Mouse (Mus musculus) heart, embryonic 15.5 days (tissue): ENCODE data around the gene Lce1g. TPM values are rescaled to one million over a fixed set of nuclear protein-coding genes. Genes with fewer than 3 reads are reported as not detected.

ENCODE experiments used
- ATAC-seq: fragments of 200-750 bp; cut with Nextera tagmentation; replicated peaks from 2 replicates; pipeline ENCODE4 v1.8.0; 2017; ENCODE audit warnings: low read depth, moderate TSS enrichment; ENCODE audit not compliant: insufficient number of reproducible peaks, insufficient read depth, low FRiP score
- H3K27ac ChIP-seq: fragments of 300-500 bp; sonication (generic); 2 replicates; pipeline ENCODE4 v1.5.1; 2015; ENCODE audit warnings: mild to moderate bottlenecking, inconsistent platforms
- H3K27me3 ChIP-seq: fragments of 300-500 bp; sonication (generic); 2 replicates; pipeline ENCODE4 v1.6.1; 2015; ENCODE audit warnings: inconsistent platforms
- H3K36me3 ChIP-seq: fragments of 300-500 bp; sonication (generic); 2 replicates; pipeline ENCODE4 v1.6.1; 2015; ENCODE audit warnings: mild to moderate bottlenecking, inconsistent platforms
- H3K4me1 ChIP-seq: fragments of 300-500 bp; sonication (generic); replicated peaks from 2 replicates; pipeline ENCODE4 v1.6.1; 2015; ENCODE audit warnings: inconsistent platforms
- H3K4me2 ChIP-seq: fragments of 300-500 bp; sonication (generic); 2 replicates; pipeline ENCODE4 v1.6.1; 2015; ENCODE audit warnings: inconsistent platforms, mild to moderate bottlenecking, moderate library complexity
- H3K4me3 ChIP-seq: fragments of 300-500 bp; sonication (generic); 2 replicates; pipeline ENCODE4 v1.5.1; 2015; ENCODE audit warnings: mild to moderate bottlenecking, inconsistent platforms
- H3K9ac ChIP-seq: fragments of 300-500 bp; sonication (generic); 2 replicates; pipeline ENCODE4 v1.6.1; 2015; ENCODE audit warnings: mild to moderate bottlenecking, inconsistent platforms
- H3K9me3 ChIP-seq: fragments of 300-500 bp; sonication (generic); replicated peaks from 2 replicates; pipeline ENCODE4 v1.6.1; 2016; ENCODE audit warnings: inconsistent platforms
- whole genome bisulfite sequencing: fragments of 180-500 bp; shearing (Covaris S2); methylation state at CpG from one replicate; pipeline ENCODE4 v1.1.7; 2015; ENCODE audit warnings: mixed read lengths; 5-methylcytosine and 5-hydroxymethylcytosine counted together
- polyA plus RNA-seq: library from polyadenylated mRNA; unstranded; fragments of >200 nt; fragmentation: Nextera tagmentation; extraction: Ambion mirVana; gene quantifications from 2 replicates; pipeline ENCODE4 v1.2.1, GENCODE M21; 2015

Gene Lce1g
- not detected in 2 replicates for polyA plus RNA-seq

DNA sequence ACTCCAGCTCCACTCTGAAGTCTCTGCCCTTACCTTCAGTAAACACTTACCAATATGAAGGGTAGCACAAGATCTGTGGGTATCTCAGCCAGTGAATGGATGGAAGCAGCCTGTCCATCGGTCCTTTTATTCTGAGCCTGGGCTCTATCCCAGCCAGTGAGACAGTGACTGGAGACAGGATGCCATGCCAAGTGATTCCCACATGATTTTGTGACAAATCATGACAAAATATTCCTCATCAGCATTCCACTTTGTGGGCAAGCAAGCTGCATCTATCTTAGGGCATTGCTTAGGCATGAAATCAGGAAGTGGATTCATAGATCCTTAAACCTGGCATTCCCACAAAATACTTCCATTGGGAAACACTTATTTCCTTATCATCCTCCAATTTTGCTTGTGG, at the start of gene Lce1g:
Gene Lce1g, minus strand, starts transcription at position 101 of the 400 bp plus-strand sequence.
- Histone ChIP-seq H3K9ac (no peak within 1 kb of the TSS), H3K36me3 (no peaks in the 10 kb centered on the region), H3K4me3 (no peak within 1 kb of the TSS), H3K4me2 (no peak within 1 kb of the TSS), H3K4me1 (no peaks in the 10 kb centered on the region), H3K27ac (no peak within 1 kb of the TSS), H3K9me3 (no peaks in the 10 kb centered on the region), H3K27me3 (no peaks in the 10 kb centered on the region)
- WGBS = 88% methylated on average over 1 of the region's 1 CpGs
- no peak for ATAC-seq

- no peaks in the 10 kb centered on the region for H3K27me3 ChIP-seq
- no peak within 1 kb of the TSS for H3K4me3 ChIP-seq
- no peak within 1 kb of the TSS for H3K4me2 ChIP-seq
- no peak within 1 kb of the TSS for H3K9ac ChIP-seq
- no peaks in the 10 kb centered on the region for H3K36me3 ChIP-seq
- H3K27ac ChIP-seq = no peak within 1 kb of the TSS
- ATAC-seq = no peak
- no peaks in the 10 kb centered on the region for H3K4me1 ChIP-seq
- no peaks in the 10 kb centered on the region for H3K9me3 ChIP-seq
- 72% methylated on average over 1 of the region's 1 CpGs for WGBS
These were observed 38.3 kb upstream of the Lce1g start, which contains the start of gene Lce1j for GRCm38 (mm10) chr3:92790414-92790813. TSS of gene Lce1j (minus strand) at chr3:92790514.

GRCm38 (mm10) chr3:92778799-92779198, 26.7 kb upstream of the Lce1g start, which contains the start of gene Lce1i:
TSS of gene Lce1i (minus strand) at chr3:92778899.
- H3K4me2 ChIP-seq = no peak within 1 kb of the TSS
- no peak for ATAC-seq
- H3K27me3 ChIP-seq = no peaks in the 10 kb centered on the region
- no peak within 1 kb of the TSS for H3K9ac ChIP-seq
- 65% methylated on average over 1 of the region's 1 CpGs for WGBS
- H3K36me3 ChIP-seq = no peaks in the 10 kb centered on the region
- H3K9me3 ChIP-seq = no peaks in the 10 kb centered on the region
- no peak within 1 kb of the TSS for H3K27ac ChIP-seq
- H3K4me3 ChIP-seq = no peak within 1 kb of the TSS
- no peaks in the 10 kb centered on the region for H3K4me1 ChIP-seq

GRCm38 (mm10) chr3:92771573-92771972, 19.4 kb upstream of the Lce1g start:
- Histone ChIP-seq H3K4me1 (no peaks in the 10 kb centered on the region), H3K36me3 (no peaks in the 10 kb centered on the region), H3K9ac (no peak overlapping the region), H3K4me2 (no peak overlapping the region), H3K9me3 (no peaks in the 10 kb centered on the region), H3K27ac (no peak overlapping the region), H3K4me3 (no peak overlapping the region), H3K27me3 (no peaks in the 10 kb centered on the region)
- ATAC-seq = no peak
- WGBS = 15% methylated on average over 3 of the region's 3 CpGs

- no peak for ATAC-seq
- Histone ChIP-seq H3K36me3 (no peaks in the 10 kb centered on the region), H3K4me3 (no peak within 1 kb of the TSS), H3K9me3 (no peaks in the 10 kb centered on the region), H3K4me1 (no peaks in the 10 kb centered on the region), H3K27me3 (no peaks in the 10 kb centered on the region), H3K9ac (no peak within 1 kb of the TSS), H3K27ac (no peak within 1 kb of the TSS), H3K4me2 (no peak within 1 kb of the TSS)
- WGBS = 83% methylated on average over 1 of the region's 1 CpGs
These were observed 12.8 kb upstream of the Lce1g start, which contains the start of gene Lce1h for GRCm38 (mm10) chr3:92764965-92765364. TSS of gene Lce1h (minus strand) at chr3:92765065.

DNA sequence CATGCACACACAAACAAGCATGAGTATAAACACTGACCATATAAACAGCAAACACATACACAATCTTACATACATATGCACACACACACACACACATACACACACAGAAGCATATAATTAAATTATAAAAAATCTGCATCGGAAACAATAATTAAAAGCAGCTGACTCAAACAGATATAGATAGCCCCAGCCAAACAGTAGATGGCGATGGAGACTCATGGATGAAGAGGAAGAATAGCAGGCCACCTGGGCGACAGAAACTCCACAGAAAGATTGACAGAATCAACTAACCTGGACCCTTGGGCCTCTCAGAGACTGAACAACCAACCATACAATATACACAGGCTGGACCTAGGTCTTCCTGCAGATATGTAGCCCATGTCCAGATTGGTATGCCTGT, 1.1 kb upstream of the Lce1g start:
- Histone ChIP-seq H3K9ac (no peak overlapping the region), H3K9me3 (no peaks in the 10 kb centered on the region), H3K27me3 (no peaks in the 10 kb centered on the region), H3K4me1 (no peaks in the 10 kb centered on the region), H3K36me3 (no peaks in the 10 kb centered on the region), H3K4me2 (no peak overlapping the region), H3K27ac (no peak overlapping the region), H3K4me3 (no peak overlapping the region)
- no peak for ATAC-seq
- WGBS = 38% methylated on average over 3 of the region's 3 CpGs

DNA sequence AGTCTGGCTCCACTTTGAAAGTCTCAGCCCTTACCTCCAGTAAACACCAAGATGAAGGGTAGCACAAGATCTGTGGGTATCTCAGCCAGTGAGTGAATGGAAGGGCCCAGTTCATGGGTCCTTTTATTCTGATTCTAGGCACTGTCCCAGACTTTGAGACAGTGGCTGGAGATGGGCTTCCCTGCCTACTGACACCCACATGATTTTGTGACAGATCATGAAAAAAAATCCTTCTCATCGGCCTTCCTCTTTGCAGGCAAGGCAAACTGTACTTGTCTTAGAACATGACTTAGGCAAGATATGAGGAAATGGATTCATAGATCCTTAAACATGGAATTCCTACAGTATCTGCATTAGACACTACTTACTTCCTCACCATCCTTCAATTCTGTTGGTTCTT, 13.1 kb downstream of the Lce1g start, which contains the start of gene Gm38119:
Gene Gm38119, minus strand, starts transcription at position 101 of the 400 bp plus-strand sequence.
- WGBS = 74% methylated on average over 1 of the region's 1 CpGs
- ATAC-seq = no peak
- H3K4me1 ChIP-seq = no peaks in the 10 kb centered on the region
- no peak within 1 kb of the TSS for H3K4me3 ChIP-seq
- no peak within 1 kb of the TSS for H3K27ac ChIP-seq
- H3K36me3 ChIP-seq = no peaks in the 10 kb centered on the region
- no peaks in the 10 kb centered on the region for H3K9me3 ChIP-seq
- H3K9ac ChIP-seq = no peak within 1 kb of the TSS
- no peaks in the 10 kb centered on the region for H3K27me3 ChIP-seq
- no peak within 1 kb of the TSS for H3K4me2 ChIP-seq

GRCm38 (mm10) chr3:92722631-92723030, 29.5 kb downstream of the Lce1g start:
- H3K27ac ChIP-seq = no peak overlapping the region
- no peaks in the 10 kb centered on the region for H3K27me3 ChIP-seq
- H3K4me1 ChIP-seq = no peaks in the 10 kb centered on the region
- 77% methylated on average over 5 of the region's 5 CpGs for WGBS
- H3K9ac ChIP-seq = no peak overlapping the region
- H3K36me3 ChIP-seq = no peaks in the 10 kb centered on the region
- no peak for ATAC-seq
- H3K4me3 ChIP-seq = no peak overlapping the region
- no peaks in the 10 kb centered on the region for H3K9me3 ChIP-seq
- H3K4me2 ChIP-seq = no peak overlapping the region

DNA sequence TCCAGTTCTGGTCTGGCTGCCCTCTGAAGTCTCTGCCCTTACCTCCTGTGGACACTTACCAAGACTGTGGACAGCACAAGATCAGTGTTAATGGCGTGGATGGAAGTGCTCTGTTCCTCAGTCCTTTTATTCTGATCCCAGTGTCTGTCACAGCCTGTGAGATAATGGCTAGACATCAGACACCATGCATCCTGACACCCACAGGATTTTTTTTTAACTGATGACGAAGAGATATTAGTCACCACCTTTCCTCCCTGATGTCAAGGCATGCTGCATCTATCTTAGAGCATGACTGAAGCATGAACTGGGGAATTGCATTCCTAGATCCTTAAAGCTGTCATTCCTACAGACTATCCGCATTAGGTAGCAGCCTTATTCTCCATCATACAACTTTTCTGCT, 31.9 kb downstream of the Lce1g start, which contains the start of gene Lce1f:
Gene Lce1f, minus strand, starts transcription at position 101 of the 400 bp plus-strand sequence.
- H3K4me3 ChIP-seq = no peak within 1 kb of the TSS
- H3K36me3 ChIP-seq = no peaks in the 10 kb centered on the region
- no peaks in the 10 kb centered on the region for H3K4me1 ChIP-seq
- no peak within 1 kb of the TSS for H3K27ac ChIP-seq
- no peak within 1 kb of the TSS for H3K9ac ChIP-seq
- H3K9me3 ChIP-seq = no peaks in the 10 kb centered on the region
- H3K27me3 ChIP-seq = no peaks in the 10 kb centered on the region
- ATAC-seq = no peak
- WGBS = 61% methylated on average over 3 of the region's 3 CpGs
- no peak within 1 kb of the TSS for H3K4me2 ChIP-seq

- no peak for ATAC-seq
- Histone ChIP-seq H3K9ac (no peak overlapping the region), H3K4me3 (no peak overlapping the region), H3K9me3 (no peaks in the 10 kb centered on the region), H3K27ac (no peak overlapping the region), H3K4me2 (no peak overlapping the region), H3K36me3 (no peaks in the 10 kb centered on the region), H3K4me1 (no peaks in the 10 kb centered on the region), H3K27me3 (no peaks in the 10 kb centered on the region)
These were observed 37.0 kb downstream of the Lce1g start for GRCm38 (mm10) chr3:92715122-92715521.

DNA sequence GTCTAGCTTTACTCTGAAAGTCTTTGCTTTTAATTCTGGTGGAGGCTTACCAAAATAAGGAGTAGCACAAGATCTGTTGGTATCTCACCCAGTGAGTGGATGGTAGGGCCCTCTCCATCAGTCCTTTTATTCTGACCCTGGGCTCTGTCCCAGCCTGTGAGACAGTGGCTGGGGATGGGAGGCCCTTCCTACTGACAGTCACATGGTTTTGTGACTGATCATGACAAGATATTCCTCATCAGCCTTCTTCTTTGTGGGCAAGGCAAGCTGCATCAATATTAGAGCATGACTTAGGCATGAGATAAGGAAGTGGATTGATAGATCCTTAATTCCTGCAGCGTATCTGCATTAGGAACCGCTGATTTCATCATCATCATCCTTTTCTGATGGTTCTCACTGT, 43.2 kb downstream of the Lce1g start, which contains the start of gene Lce1e:
Gene Lce1e, minus strand, starts transcription at position 101 of the 400 bp plus-strand sequence.
- Histone ChIP-seq H3K9ac (no peak within 1 kb of the TSS), H3K4me3 (no peak within 1 kb of the TSS), H3K9me3 (no peaks in the 10 kb centered on the region), H3K4me2 (no peak within 1 kb of the TSS), H3K4me1 (no peaks in the 10 kb centered on the region), H3K36me3 (no peaks in the 10 kb centered on the region), H3K27ac (no peak within 1 kb of the TSS), H3K27me3 (no peaks in the 10 kb centered on the region)
- 75% methylated on average over 2 of the region's 2 CpGs for WGBS
- ATAC-seq = no peak
